Mouse (Mus musculus): ENCODE measurements around the gene Sytl2. TPM values are rescaled to one million over a fixed set of nuclear protein-coding genes. Genes with fewer than 3 reads are reported as not detected.

The Sytl2 gene
- polyA plus RNA-seq, 1 experiment from 2014 or later: 24.6 TPM

DNA sequence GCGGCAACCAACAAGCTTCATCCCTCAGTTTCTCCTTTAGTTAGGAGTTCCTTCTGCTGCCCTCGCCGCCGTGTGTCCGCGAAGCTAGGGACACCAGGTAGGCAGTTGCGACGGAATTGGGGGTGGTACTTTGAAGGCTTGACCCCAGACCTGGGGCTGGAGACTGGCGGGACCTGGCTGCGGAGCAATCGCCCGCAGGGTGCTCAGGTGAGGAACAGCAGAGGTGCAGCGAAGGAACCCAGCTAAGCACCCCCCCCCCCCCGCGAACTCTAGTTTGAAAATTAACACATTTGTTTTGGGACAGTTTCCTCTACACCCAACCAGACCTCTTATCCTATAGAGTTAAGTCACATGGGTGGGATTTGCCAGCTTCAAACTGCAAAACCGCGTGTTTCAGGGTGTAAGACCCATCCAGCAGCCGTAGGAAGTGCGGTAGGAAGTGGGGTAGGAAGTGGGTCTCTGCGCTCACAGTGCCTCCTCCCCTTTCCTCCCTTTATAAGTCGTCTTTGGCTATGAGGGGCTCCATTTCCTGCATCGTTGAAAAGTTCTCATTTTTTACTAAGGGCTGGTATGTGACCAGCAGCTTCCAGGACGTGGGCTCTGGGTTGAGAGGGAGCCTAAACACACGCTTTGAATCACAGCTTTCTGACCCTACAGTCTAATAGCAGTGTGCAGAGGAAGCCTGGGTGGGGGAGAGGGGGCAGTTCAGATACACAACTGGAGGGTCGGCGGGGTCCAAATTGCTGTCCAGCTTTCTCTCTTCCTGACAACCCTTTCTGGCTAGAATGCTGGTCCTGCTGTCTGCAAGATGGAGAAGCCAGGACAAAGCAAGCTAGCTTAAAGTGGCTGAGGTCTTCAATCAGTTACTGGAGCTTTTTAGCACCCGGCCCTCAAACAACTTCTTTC lies 848 bp downstream of the Sytl2 start:
- Histone ChIP-seq H3K9ac (ENCODE audit: low read length) (peak overlapping the region; percentile 77), H3K4me3 (replicated peaks; ENCODE audit: low read length) (peak overlapping the region; percentile 60), H3K4me2 (ENCODE audit: low read depth, low read length) (peak overlapping the region; percentile 97), H3K27me3 (ENCODE audit: control insufficient read depth, insufficient read depth, low read length) (no peaks in the 10 kb centered on the region), H3K36me3 (ENCODE audit: control insufficient read depth, insufficient read depth, low read length) (no peaks in the 10 kb centered on the region), H3K9me3 (replicated peaks; ENCODE audit: control insufficient read depth, low read length) (no peaks in the 10 kb centered on the region), H3K4me1 (ENCODE audit: control insufficient read depth, insufficient read depth, low read length) (peaks cover 3% of the 10 kb centered on the region; the same call in 1 of the 2 replicates), H3K27ac (ENCODE audit: low read length) (no peak overlapping the region; the same call in 1 of the 2 replicates)
- peak; percentile 48; the same call in 1 of the 2 replicates for ATAC-seq (ENCODE audit: insufficient read depth, low FRiP score)
- 3% methylated on average over 26 of the region's 27 CpGs for WGBS

DNA sequence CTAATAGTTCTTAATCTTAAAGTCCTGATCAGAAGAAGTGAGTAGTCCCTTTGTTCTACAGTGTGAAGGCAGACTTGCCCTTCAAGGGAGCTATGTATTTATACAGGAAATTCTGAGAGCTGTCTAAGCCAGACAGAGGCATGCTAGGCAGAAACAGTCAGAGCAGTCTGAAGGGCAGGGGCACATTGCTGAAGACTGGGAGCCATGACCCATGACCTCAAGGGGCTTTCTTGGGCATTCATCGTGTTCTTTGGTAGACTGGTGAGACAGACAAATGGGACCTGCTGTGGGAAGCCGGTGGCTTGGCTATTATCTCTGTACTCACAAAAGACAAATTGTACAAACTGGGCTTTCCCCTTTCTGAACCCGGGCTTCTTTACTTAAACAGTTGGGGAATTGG lies 4.0 kb downstream of the Sytl2 start:
- no peak overlapping the region for H3K4me3 ChIP-seq (replicated peaks; ENCODE audit: low read length)
- no peak overlapping the region for H3K27ac ChIP-seq (ENCODE audit: low read length)
- H3K9me3 ChIP-seq (replicated peaks; ENCODE audit: control insufficient read depth, low read length): no peaks in the 10 kb centered on the region
- H3K36me3 ChIP-seq (ENCODE audit: control insufficient read depth, insufficient read depth, low read length): no peaks in the 10 kb centered on the region
- H3K4me1 ChIP-seq (ENCODE audit: control insufficient read depth, insufficient read depth, low read length): peaks cover 3% of the 10 kb centered on the region; the same call in 1 of the 2 replicates
- H3K4me2 ChIP-seq (ENCODE audit: low read depth, low read length): no peak overlapping the region
- no peaks in the 10 kb centered on the region for H3K27me3 ChIP-seq (ENCODE audit: control insufficient read depth, insufficient read depth, low read length)
- ATAC-seq (ENCODE audit: insufficient read depth, low FRiP score): no peak
- H3K9ac ChIP-seq (ENCODE audit: low read length): no peak overlapping the region
- 19% methylated on average over 3 of the region's 3 CpGs for WGBS

DNA sequence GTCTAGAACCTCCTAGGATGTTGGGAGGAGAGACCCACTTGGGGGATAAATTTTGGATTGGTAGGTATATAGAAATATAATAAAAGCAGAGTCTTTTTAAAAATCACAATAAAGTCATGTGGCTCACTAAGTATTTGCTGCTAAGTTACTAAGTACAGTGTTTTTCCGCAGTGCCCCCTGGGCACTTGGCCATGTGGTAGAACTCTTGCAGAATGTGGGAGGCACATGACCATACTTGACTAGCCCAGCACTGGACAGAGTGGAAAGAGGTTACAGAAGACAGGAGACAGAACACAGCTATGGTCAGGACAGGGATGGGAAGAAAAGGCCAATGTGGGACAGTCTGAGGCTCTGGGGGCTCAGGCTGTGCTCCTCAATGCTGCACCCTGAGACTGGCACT lies 4.9 kb downstream of the Sytl2 start:
- Histone ChIP-seq H3K4me1 (ENCODE audit: control insufficient read depth, insufficient read depth, low read length) (peaks cover 3% of the 10 kb centered on the region; the same call in 1 of the 2 replicates), H3K27me3 (ENCODE audit: control insufficient read depth, insufficient read depth, low read length) (no peaks in the 10 kb centered on the region), H3K36me3 (ENCODE audit: control insufficient read depth, insufficient read depth, low read length) (no peaks in the 10 kb centered on the region), H3K9ac (ENCODE audit: low read length) (no peak overlapping the region), H3K4me2 (ENCODE audit: low read depth, low read length) (no peak overlapping the region), H3K4me3 (replicated peaks; ENCODE audit: low read length) (no peak overlapping the region), H3K27ac (ENCODE audit: low read length) (no peak overlapping the region), H3K9me3 (replicated peaks; ENCODE audit: control insufficient read depth, low read length) (no peaks in the 10 kb centered on the region)
- no peak for ATAC-seq (ENCODE audit: insufficient read depth, low FRiP score)
- 82% methylated on average over 1 of the region's 1 CpGs for WGBS

DNA sequence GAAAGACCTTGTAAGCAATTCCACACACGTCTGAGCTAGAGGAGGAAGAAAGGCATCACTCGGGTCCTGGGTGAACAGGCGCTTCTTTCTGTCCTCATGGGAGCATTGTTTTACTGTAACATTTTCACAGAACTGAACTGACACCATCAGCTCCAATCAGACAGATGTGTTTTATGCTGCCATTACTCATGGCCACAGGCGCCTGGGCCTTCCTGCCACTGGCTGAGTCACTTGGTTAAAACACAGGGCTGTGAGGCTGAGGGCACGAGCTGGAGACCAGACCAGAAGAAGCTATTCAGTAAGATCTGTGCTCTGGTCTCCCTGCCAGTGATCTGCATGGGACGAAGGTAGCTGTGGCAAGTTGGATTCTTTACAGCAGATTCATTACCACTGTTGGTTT lies 6.0 kb downstream of the Sytl2 start:
- Histone ChIP-seq H3K4me3 (replicated peaks; ENCODE audit: low read length) (no peak overlapping the region), H3K27ac (ENCODE audit: low read length) (no peak overlapping the region), H3K4me1 (ENCODE audit: control insufficient read depth, insufficient read depth, low read length) (peaks cover 3% of the 10 kb centered on the region; the same call in 1 of the 2 replicates), H3K4me2 (ENCODE audit: low read depth, low read length) (no peak overlapping the region), H3K9me3 (replicated peaks; ENCODE audit: control insufficient read depth, low read length) (no peaks in the 10 kb centered on the region), H3K9ac (ENCODE audit: low read length) (no peak overlapping the region), H3K36me3 (ENCODE audit: control insufficient read depth, insufficient read depth, low read length) (no peaks in the 10 kb centered on the region), H3K27me3 (ENCODE audit: control insufficient read depth, insufficient read depth, low read length) (no peaks in the 10 kb centered on the region)
- 66% methylated on average over 6 of the region's 6 CpGs for WGBS
- ATAC-seq (ENCODE audit: insufficient read depth, low FRiP score): no peak

GRCm38 (mm10) chr7:90312151-90312883 lies 10.3 kb downstream of the Sytl2 start:
- no peaks in the 10 kb centered on the region for H3K4me1 ChIP-seq (ENCODE audit: control insufficient read depth, insufficient read depth, low read length)
- no peak overlapping the region for H3K9ac ChIP-seq (ENCODE audit: low read length)
- H3K27ac ChIP-seq (ENCODE audit: low read length): no peak overlapping the region; the same call in 1 of the 2 replicates
- no peak overlapping the region for H3K4me3 ChIP-seq (replicated peaks; ENCODE audit: low read length)
- peak; percentile 47; the same call in 1 of the 2 replicates for ATAC-seq (ENCODE audit: insufficient read depth, low FRiP score)
- no peak overlapping the region for H3K4me2 ChIP-seq (ENCODE audit: low read depth, low read length)
- no peaks in the 10 kb centered on the region for H3K27me3 ChIP-seq (ENCODE audit: control insufficient read depth, insufficient read depth, low read length)
- H3K36me3 ChIP-seq (ENCODE audit: control insufficient read depth, insufficient read depth, low read length): no peaks in the 10 kb centered on the region
- 38% methylated on average over 7 of the region's 7 CpGs for WGBS
- H3K9me3 ChIP-seq (replicated peaks; ENCODE audit: control insufficient read depth, low read length): no peaks in the 10 kb centered on the region

GRCm38 (mm10) chr7:90313421-90313820 lies 11.4 kb downstream of the Sytl2 start:
- no peak overlapping the region for H3K27ac ChIP-seq (ENCODE audit: low read length)
- H3K9ac ChIP-seq (ENCODE audit: low read length): no peak overlapping the region
- no peaks in the 10 kb centered on the region for H3K27me3 ChIP-seq (ENCODE audit: control insufficient read depth, insufficient read depth, low read length)
- WGBS: 68% methylated on average over 3 of the region's 3 CpGs
- no peak for ATAC-seq (ENCODE audit: insufficient read depth, low FRiP score)
- no peaks in the 10 kb centered on the region for H3K9me3 ChIP-seq (replicated peaks; ENCODE audit: control insufficient read depth, low read length)
- no peaks in the 10 kb centered on the region for H3K4me1 ChIP-seq (ENCODE audit: control insufficient read depth, insufficient read depth, low read length)
- no peak overlapping the region for H3K4me2 ChIP-seq (ENCODE audit: low read depth, low read length)
- no peaks in the 10 kb centered on the region for H3K36me3 ChIP-seq (ENCODE audit: control insufficient read depth, insufficient read depth, low read length)
- H3K4me3 ChIP-seq (replicated peaks; ENCODE audit: low read length): no peak overlapping the region

DNA sequence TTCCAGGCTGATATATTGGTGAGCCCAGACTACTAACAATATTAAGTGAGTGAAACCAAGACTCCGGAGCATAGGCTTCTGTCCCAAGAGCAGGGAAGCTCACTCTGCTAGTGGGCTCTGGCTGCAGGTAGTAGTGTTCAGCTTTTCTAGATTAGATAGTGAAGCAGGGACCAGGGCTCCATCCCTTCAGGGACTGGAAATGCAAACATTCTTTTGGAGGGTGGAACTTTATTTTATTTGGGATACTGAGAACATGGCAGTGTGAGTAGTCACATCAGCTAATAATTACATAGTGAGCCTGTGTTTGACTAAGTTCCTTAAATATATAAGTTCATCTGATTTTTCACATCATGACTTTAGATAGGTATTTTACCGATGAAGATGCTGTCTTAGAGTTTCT lies 14.8 kb downstream of the Sytl2 start:
- Histone ChIP-seq H3K36me3 (ENCODE audit: control insufficient read depth, insufficient read depth, low read length) (no peaks in the 10 kb centered on the region), H3K27me3 (ENCODE audit: control insufficient read depth, insufficient read depth, low read length) (no peaks in the 10 kb centered on the region), H3K4me1 (ENCODE audit: control insufficient read depth, insufficient read depth, low read length) (no peaks in the 10 kb centered on the region), H3K27ac (ENCODE audit: low read length) (no peak overlapping the region), H3K4me2 (ENCODE audit: low read depth, low read length) (no peak overlapping the region), H3K9ac (ENCODE audit: low read length) (no peak overlapping the region), H3K4me3 (replicated peaks; ENCODE audit: low read length) (no peak overlapping the region), H3K9me3 (replicated peaks; ENCODE audit: control insufficient read depth, low read length) (no peaks in the 10 kb centered on the region)
- peak; percentile 69; the same call in 1 of the 2 replicates for ATAC-seq (ENCODE audit: insufficient read depth, low FRiP score)
- WGBS: 76% methylated on average over 2 of the region's 2 CpGs

DNA sequence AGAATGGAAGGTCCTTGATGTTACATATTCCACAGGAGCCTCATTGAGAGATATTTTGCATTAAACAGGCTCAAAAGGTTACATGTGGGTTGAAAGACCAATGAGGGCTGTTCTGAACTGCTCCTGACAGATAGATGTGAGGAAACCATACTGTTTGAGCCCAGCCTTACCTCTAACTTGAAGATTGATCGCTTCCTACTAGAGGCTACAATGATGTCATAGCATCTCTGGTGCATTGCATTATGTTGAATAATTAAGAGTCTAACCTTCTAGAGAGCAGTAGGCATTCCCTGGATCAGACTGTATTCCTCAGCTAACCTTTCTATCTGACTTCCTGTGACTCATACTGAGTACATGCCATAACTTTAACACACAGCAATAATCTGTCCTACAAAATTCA lies 17.4 kb downstream of the Sytl2 start:
- Histone ChIP-seq H3K36me3 (ENCODE audit: control insufficient read depth, insufficient read depth, low read length) (no peaks in the 10 kb centered on the region), H3K27ac (ENCODE audit: low read length) (no peak overlapping the region), H3K27me3 (ENCODE audit: control insufficient read depth, insufficient read depth, low read length) (no peaks in the 10 kb centered on the region), H3K4me1 (ENCODE audit: control insufficient read depth, insufficient read depth, low read length) (no peaks in the 10 kb centered on the region), H3K4me2 (ENCODE audit: low read depth, low read length) (no peak overlapping the region), H3K9ac (ENCODE audit: low read length) (no peak overlapping the region), H3K4me3 (replicated peaks; ENCODE audit: low read length) (no peak overlapping the region), H3K9me3 (replicated peaks; ENCODE audit: control insufficient read depth, low read length) (no peaks in the 10 kb centered on the region)
- ATAC-seq (ENCODE audit: insufficient read depth, low FRiP score): no peak
- 89% methylated on average over 1 of the region's 1 CpGs for WGBS

GRCm38 (mm10) chr7:90320124-90320523 lies 18.1 kb downstream of the Sytl2 start:
- no peak overlapping the region for H3K9ac ChIP-seq (ENCODE audit: low read length)
- ATAC-seq (ENCODE audit: insufficient read depth, low FRiP score): no peak
- no peaks in the 10 kb centered on the region for H3K36me3 ChIP-seq (ENCODE audit: control insufficient read depth, insufficient read depth, low read length)
- H3K9me3 ChIP-seq (replicated peaks; ENCODE audit: control insufficient read depth, low read length): no peaks in the 10 kb centered on the region
- H3K27me3 ChIP-seq (ENCODE audit: control insufficient read depth, insufficient read depth, low read length): no peaks in the 10 kb centered on the region
- H3K4me3 ChIP-seq (replicated peaks; ENCODE audit: low read length): no peak overlapping the region
- no peaks in the 10 kb centered on the region for H3K4me1 ChIP-seq (ENCODE audit: control insufficient read depth, insufficient read depth, low read length)
- no peak overlapping the region for H3K4me2 ChIP-seq (ENCODE audit: low read depth, low read length)
- H3K27ac ChIP-seq (ENCODE audit: low read length): no peak overlapping the region
- WGBS: 53% methylated on average over 5 of the region's 5 CpGs

Data from stomach, embryonic 16.5 days (tissue).